Mouse (Mus musculus) gastrocnemius, adult 2 months (tissue): ENCODE results near the gene Rusc2. TPM values are rescaled to one million over a fixed set of nuclear protein-coding genes. Genes with fewer than 3 reads are reported as not detected.

Experiments
- DNase-seq: peaks from one replicate; pipeline ENCODE4 v3.0.0; 2022
- H3K27ac ChIP-seq: fragments of 200-600 bp; 2 replicates; pipeline ENCODE4 v1.8.1; 2022; ENCODE audit warnings: mild to moderate bottlenecking
- H3K4me3 ChIP-seq: fragments of 200-600 bp; 2 replicates; pipeline ENCODE4 v1.8.1; 2022; ENCODE audit warnings: mild to moderate bottlenecking, moderate library complexity
- CTCF ChIP-seq: fragments of 200-600 bp; IDR thresholded peaks from 2 replicates; pipeline ENCODE4 v1.8.1; 2022; ENCODE audit warnings: antibody characterized with exemption, mild to moderate bottlenecking, moderate library complexity
- intact Hi-C: fragments of 180-260 bp; cut with DNase I; formaldehyde crosslinking; loops from one replicate; pipeline ENCODE4 v1.15.1; 2025
- long read RNA-seq, 2 experiments: library from polyadenylated mRNA; stranded (forward); transcript quantifications; one replicate each; pipeline ENCODE4 v2.0.0; 2021
- total RNA-seq, 2 experiments: library from RNA; stranded (reverse); gene quantifications; 2 replicates each; pipeline ENCODE4 v1.2.3; 2021

Gene Rusc2
- total RNA-seq, result 10 to 100 TPM; 19.0 to 29.6 TPM
- long read RNA-seq, experiment 1, full-length matches to known transcripts, result 10 of 35 reads
- long read RNA-seq, experiment 1, partial matches to known transcripts, result 21 of 35 reads
- long read RNA-seq, experiment 1, other reads (novel, unspliced or antisense), result 4 of 35 reads
- long read RNA-seq, experiment 2, full-length matches to known transcripts, result 3 of 21 reads
- long read RNA-seq, experiment 2, partial matches to known transcripts, result 15 of 21 reads
- long read RNA-seq, experiment 2, other reads (novel, unspliced or antisense), result 3 of 21 reads

GRCm38 (mm10) chr4:43381408-43382154, at the start of gene Rusc2:
TSS of gene Rusc2 (plus strand) at chr4:43381979.
- peak within 1 kb of the TSS; percentile 99 for H3K4me3 ChIP-seq
- intact Hi-C loops, result loop anchor here (1.0 to 2.0 kb wide), 4 partner anchors 25 to 115 kb away; partner anchors contain the start of gene Atp8b5
- peak within 1 kb of the TSS; percentile 100 for H3K27ac ChIP-seq
- peak; percentile 95 for DNase-seq
- TF ChIP-seq CTCF, result peak; percentile 71

- TF ChIP-seq CTCF, result no peak
- intact Hi-C loops, result no loop called here
- no peak for DNase-seq
- H3K27ac ChIP-seq, result no peak overlapping the region
- no peak overlapping the region for H3K4me3 ChIP-seq
Measured at GRCm38 (mm10) chr4:43334771-43335170, 47.0 kb upstream of the Rusc2 start.

- no peak overlapping the region for H3K27ac ChIP-seq
- intact Hi-C loops, result no loop called here
- H3K4me3 ChIP-seq, result no peak overlapping the region
- no peak for DNase-seq
- no peak for TF ChIP-seq CTCF
Measured at GRCm38 (mm10) chr4:43336176-43336575, 45.6 kb upstream of the Rusc2 start.

- no peak for TF ChIP-seq CTCF
- DNase-seq, result no peak
- H3K4me3 ChIP-seq, result peak overlapping the region; percentile 60
- intact Hi-C loops, result loop anchor here (2.0 kb wide), 1 partner anchor 41 kb away; the partner anchor contains the start of gene Rusc2
- H3K27ac ChIP-seq, result peak overlapping the region; percentile 73
Measured at GRCm38 (mm10) chr4:43340096-43340804, 41.5 kb upstream of the Rusc2 start.

GRCm38 (mm10) chr4:43341276-43341891, 40.4 kb upstream of the Rusc2 start:
- no peak overlapping the region for H3K4me3 ChIP-seq
- intact Hi-C loops, result loop anchor here (2.0 kb wide), 1 partner anchor 39 kb away; the partner anchor contains the start of gene Rusc2
- no peak for TF ChIP-seq CTCF
- no peak for DNase-seq
- no peak overlapping the region for H3K27ac ChIP-seq

- no peak overlapping the region for H3K27ac ChIP-seq
- TF ChIP-seq CTCF, result no peak
- H3K4me3 ChIP-seq, result no peak overlapping the region
- intact Hi-C loops, result no loop called here
- no peak for DNase-seq
Measured at GRCm38 (mm10) chr4:43342443-43342842, 39.3 kb upstream of the Rusc2 start.

GRCm38 (mm10) chr4:43344932-43345331, 36.8 kb upstream of the Rusc2 start:
- intact Hi-C loops, result no loop called here
- Histone ChIP-seq H3K4me3 (no peak overlapping the region), H3K27ac (no peak overlapping the region)
- DNase-seq, result no peak
- TF ChIP-seq CTCF, result no peak

- no peak for TF ChIP-seq CTCF
Measured at GRCm38 (mm10) chr4:43349206-43349605, 32.6 kb upstream of the Rusc2 start.

GRCm38 (mm10) chr4:43350038-43350560, 31.7 kb upstream of the Rusc2 start:
- Histone ChIP-seq H3K4me3 (no peak overlapping the region), H3K27ac (peak overlapping the region; percentile 77)
- DNase-seq, result no peak
- TF ChIP-seq CTCF, result no peak
- intact Hi-C loops, result no loop called here

More at GRCm38 (mm10) chr4:43349206-43349605, 32.6 kb upstream of the Rusc2 start:
- Histone ChIP-seq H3K4me3 (no peak overlapping the region), H3K27ac (peak overlapping the region; percentile 77)
- intact Hi-C loops, result no loop called here
- peak; percentile 42 for DNase-seq

GRCm38 (mm10) chr4:43353662-43354061, 28.1 kb upstream of the Rusc2 start:
- no peak; the same call in 1 of the 2 replicates for TF ChIP-seq CTCF
- H3K4me3 ChIP-seq, result no peak overlapping the region
- DNase-seq, result no peak
- intact Hi-C loops, result no loop called here
- no peak overlapping the region for H3K27ac ChIP-seq

- Histone ChIP-seq H3K27ac (peak overlapping the region; percentile 79; the same call in 1 of the 2 replicates), H3K4me3 (no peak overlapping the region)
- intact Hi-C loops, result no loop called here
- no peak for TF ChIP-seq CTCF
- DNase-seq, result no peak
Measured at GRCm38 (mm10) chr4:43364914-43365560, 16.7 kb upstream of the Rusc2 start.

GRCm38 (mm10) chr4:43367295-43367694, 14.5 kb upstream of the Rusc2 start:
- intact Hi-C loops, result no loop called here

More at GRCm38 (mm10) chr4:43367295-43367694, 14.5 kb upstream of the Rusc2 start:
- Histone ChIP-seq H3K27ac (no peak overlapping the region), H3K4me3 (no peak overlapping the region)
- no peak for DNase-seq
- TF ChIP-seq CTCF, result no peak
